Mouse (Mus musculus) hindbrain, postnatal 0 days (tissue): Measurements from ENCODE around the gene Tcf3. TPM values are rescaled to one million over a fixed set of nuclear protein-coding genes. Genes with fewer than 3 reads are reported as not detected.

ENCODE experiments used
- ATAC-seq: fragments of 200-750 bp; cut with Nextera tagmentation; 2 replicates; pipeline ENCODE4 v1.8.0; 2017; ENCODE audit warnings: mild to moderate bottlenecking, moderate TSS enrichment, moderate library complexity
- DNase-seq: peaks from one replicate; pipeline ENCODE4 v3.0.0-alpha.2; 2015; ENCODE audit warnings: low spot score
- H3K27ac ChIP-seq: fragments of 300-500 bp; sonication (generic); 2 replicates; pipeline ENCODE4 v1.5.1; 2014; ENCODE audit warnings: mild to moderate bottlenecking
- H3K27me3 ChIP-seq: fragments of 300-500 bp; sonication (generic); 2 replicates; pipeline ENCODE4 v1.6.1; 2014; ENCODE audit warnings: low read length, mixed read lengths; ENCODE audit not compliant: insufficient read depth
- H3K36me3 ChIP-seq: fragments of 300-500 bp; sonication (generic); 2 replicates; pipeline ENCODE4 v1.6.1; 2014; ENCODE audit warnings: low read length, mixed read lengths; ENCODE audit not compliant: insufficient read depth
- H3K4me1 ChIP-seq: fragments of 300-500 bp; sonication (generic); 2 replicates; pipeline ENCODE4 v1.6.1; 2014; ENCODE audit warnings: antibody characterized with exemption, low read length, mixed read lengths; ENCODE audit not compliant: insufficient read depth
- H3K4me2 ChIP-seq: fragments of 300-500 bp; sonication (generic); 2 replicates; pipeline ENCODE4 v1.6.1; 2014; ENCODE audit warnings: low read depth, mild to moderate bottlenecking, low read length, moderate library complexity, mixed read lengths
- H3K4me3 ChIP-seq: fragments of 300-500 bp; sonication (generic); 2 replicates; pipeline ENCODE4 v1.5.1; 2014; ENCODE audit warnings: low read length
- H3K9ac ChIP-seq: fragments of 300-500 bp; sonication (generic); replicated peaks from 2 replicates; pipeline ENCODE4 v1.6.1; 2014; ENCODE audit warnings: mild to moderate bottlenecking, low read length, moderate library complexity, mixed read lengths
- H3K9me3 ChIP-seq: fragments of 300-500 bp; sonication (generic); 2 replicates; pipeline ENCODE4 v1.6.1; 2016; ENCODE audit warnings: low read length, mixed read lengths
- CTCF ChIP-seq: IDR thresholded peaks from 2 replicates; pipeline ENCODE4 v1.5.1; 2016; ENCODE audit warnings: antibody characterized with exemption, control low read depth, low read depth
- WGBS: fragments of 180-500 bp; shearing (Covaris S2); extraction: QIAGEN DNeasy Blood & Tissue Kit; methylation state at CpG from one replicate; pipeline ENCODE4 v1.1.7; 2014; 5-methylcytosine and 5-hydroxymethylcytosine counted together
- polyA plus RNA-seq: library from polyadenylated mRNA; unstranded; fragments of >200 nt; fragmentation: Nextera tagmentation; extraction: Ambion mirVana; gene quantifications from 2 replicates; pipeline ENCODE4 v1.2.1, GENCODE M21; 2015
- total RNA-seq: library from RNA; depleted of rRNA; stranded (reverse); fragments of >200 nt; gene quantifications from 2 replicates; pipeline ENCODE4 v1.2.3, GENCODE M21; 2014

Gene Tcf3
- total and polyA plus RNA-seq, 2 experiments from 2014 or later = 36.2 to 132 TPM

DNA sequence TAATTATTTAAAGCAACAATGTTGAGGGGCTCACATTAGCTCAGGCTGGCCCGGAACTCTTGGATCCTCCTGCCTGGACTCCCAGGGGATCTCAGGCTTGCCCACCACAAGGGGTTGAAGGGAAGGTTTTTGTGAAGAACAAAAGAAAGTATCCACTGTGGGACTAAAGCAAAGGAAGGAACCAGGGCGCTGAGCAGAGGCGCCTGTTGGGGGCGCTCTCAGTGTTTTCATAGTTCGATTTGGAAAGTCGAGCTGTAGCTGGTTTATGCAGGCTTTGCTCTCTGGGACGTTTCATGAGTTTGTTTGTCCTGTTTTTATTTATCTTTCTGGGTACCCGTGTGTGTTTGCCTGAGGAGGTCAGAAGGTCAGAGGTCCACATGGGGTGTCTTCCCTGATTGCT, 8.2 kb upstream of the Tcf3 start:
- 58% methylated on average over 8 of the region's 8 CpGs for WGBS
- DNase-seq (no peak), ATAC-seq (no peak)
- H3K27ac ChIP-seq = no peak overlapping the region
- no peak overlapping the region for H3K4me2 ChIP-seq
- no peaks in the 10 kb centered on the region for H3K9me3 ChIP-seq
- no peaks in the 10 kb centered on the region for H3K27me3 ChIP-seq
- H3K9ac ChIP-seq = no peak overlapping the region
- H3K36me3 ChIP-seq = no peaks in the 10 kb centered on the region
- TF ChIP-seq CTCF = no peak; the same call in 1 of the 2 replicates
- no peak overlapping the region for H3K4me3 ChIP-seq
- H3K4me1 ChIP-seq = no peaks in the 10 kb centered on the region

DNA sequence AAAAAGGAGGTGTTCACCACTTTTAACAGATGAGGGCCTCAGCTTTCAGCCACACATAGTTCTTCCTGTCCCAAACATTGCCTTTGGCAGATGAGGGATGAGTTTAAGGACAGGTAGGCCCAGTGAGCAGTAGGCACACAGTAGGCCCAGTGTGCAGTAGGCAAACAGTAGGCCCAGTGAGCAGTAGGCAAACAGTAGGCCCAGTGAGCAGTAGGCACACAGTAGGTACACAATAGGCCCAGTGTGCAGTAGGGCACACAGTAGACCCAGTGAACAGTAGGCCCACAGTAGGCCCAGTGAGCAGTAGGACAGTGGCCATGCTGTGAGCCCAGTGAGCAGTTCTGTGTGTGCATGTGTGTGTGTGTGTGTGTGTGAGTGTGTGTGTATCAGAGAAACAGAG, 6.6 kb upstream of the Tcf3 start:
- Histone ChIP-seq H3K4me2 (no peak overlapping the region), H3K36me3 (no peaks in the 10 kb centered on the region), H3K4me1 (no peaks in the 10 kb centered on the region), H3K9me3 (no peaks in the 10 kb centered on the region), H3K27ac (no peak overlapping the region), H3K4me3 (no peak overlapping the region), H3K27me3 (no peaks in the 10 kb centered on the region), H3K9ac (no peak overlapping the region)
- TF ChIP-seq CTCF = no peak
- DNase-seq (no peak), ATAC-seq (no peak)

DNA sequence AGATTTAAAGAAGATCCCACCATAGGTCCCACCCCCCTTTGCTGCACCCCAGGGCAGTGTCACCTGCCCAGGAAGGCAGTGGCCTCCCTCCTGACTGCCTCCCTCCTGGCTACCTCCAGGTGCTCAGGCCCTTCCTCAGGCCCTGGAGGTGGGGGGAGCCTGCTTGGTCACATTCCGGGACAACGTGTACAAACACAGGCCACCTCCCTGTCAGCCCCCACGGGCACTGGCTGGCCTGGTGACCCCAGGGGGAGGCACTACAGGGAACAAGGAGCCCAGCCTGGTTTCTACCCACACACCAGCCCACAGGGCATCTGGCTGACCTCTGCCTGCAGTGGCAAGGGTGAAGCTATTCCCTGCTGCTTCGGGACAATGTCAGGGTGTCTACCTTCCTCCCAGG, 4.5 kb upstream of the Tcf3 start:
- DNase-seq = no peak
- H3K36me3 ChIP-seq = no peaks in the 10 kb centered on the region
- H3K4me2 ChIP-seq = no peak overlapping the region
- no peak overlapping the region for H3K4me3 ChIP-seq
- H3K9me3 ChIP-seq = no peaks in the 10 kb centered on the region
- whole genome bisulfite sequencing = 67% methylated on average over 4 of the region's 4 CpGs
- ATAC-seq = no peak
- no peak overlapping the region for H3K9ac ChIP-seq
- H3K4me1 ChIP-seq = no peaks in the 10 kb centered on the region
- no peak overlapping the region for H3K27ac ChIP-seq
- H3K27me3 ChIP-seq = no peaks in the 10 kb centered on the region
- TF ChIP-seq CTCF = no peak

GRCm38 (mm10) chr10:80436276-80436675, 2.8 kb upstream of the Tcf3 start:
- DNase-seq (no peak), ATAC-seq (no peak)
- no peak for TF ChIP-seq CTCF
- H3K4me1 ChIP-seq = peaks cover 11% of the 10 kb centered on the region; the same call in 1 of the 2 replicates
- H3K36me3 ChIP-seq = no peaks in the 10 kb centered on the region
- no peak overlapping the region for H3K4me2 ChIP-seq
- no peaks in the 10 kb centered on the region for H3K27me3 ChIP-seq
- no peak overlapping the region for H3K4me3 ChIP-seq
- 12% methylated on average over 9 of the region's 9 CpGs for WGBS
- H3K9ac ChIP-seq = no peak overlapping the region
- H3K27ac ChIP-seq = no peak overlapping the region
- no peaks in the 10 kb centered on the region for H3K9me3 ChIP-seq

DNA sequence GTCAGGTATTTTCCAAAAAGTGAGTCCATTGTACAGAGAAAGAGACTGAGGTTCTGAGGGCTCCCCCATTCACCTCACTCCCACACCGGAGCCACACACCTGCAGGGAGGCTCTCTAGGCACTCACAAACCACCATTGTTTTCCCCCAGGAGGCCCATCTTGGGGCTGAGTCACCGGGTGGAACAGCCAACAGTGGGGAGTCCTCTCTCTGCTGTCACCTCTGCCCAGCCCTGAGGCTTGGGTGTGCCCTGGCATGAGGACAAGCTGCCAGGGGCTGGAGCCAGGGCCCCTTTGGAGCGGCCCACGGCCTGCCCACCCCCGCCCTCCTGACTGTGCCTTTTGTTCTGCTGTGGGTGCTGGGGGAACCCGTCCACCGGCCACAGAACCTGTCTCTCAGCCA, 2.3 kb upstream of the Tcf3 start:
- WGBS = 43% methylated on average over 7 of the region's 7 CpGs
- DNase-seq = no peak
- Histone ChIP-seq H3K4me3 (no peak overlapping the region), H3K27ac (no peak overlapping the region), H3K4me1 (peaks cover 11% of the 10 kb centered on the region; the same call in 1 of the 2 replicates), H3K36me3 (no peaks in the 10 kb centered on the region), H3K27me3 (no peaks in the 10 kb centered on the region), H3K9ac (no peak overlapping the region), H3K4me2 (no peak overlapping the region), H3K9me3 (no peaks in the 10 kb centered on the region)
- ATAC-seq = no peak
- no peak for TF ChIP-seq CTCF

GRCm38 (mm10) chr10:80434823-80435222, 1.4 kb upstream of the Tcf3 start:
- DNase-seq = no peak
- no peaks in the 10 kb centered on the region for H3K27me3 ChIP-seq
- H3K27ac ChIP-seq = no peak overlapping the region
- H3K4me3 ChIP-seq = no peak overlapping the region
- no peak for ATAC-seq
- 0 out of 2 replicates have a peak, but pooled peaks cover 7% of the 10 kb centered on the region for H3K36me3 ChIP-seq
- no peaks in the 10 kb centered on the region for H3K9me3 ChIP-seq
- TF ChIP-seq CTCF = no peak
- H3K4me1 ChIP-seq = peaks cover 11% of the 10 kb centered on the region; the same call in 1 of the 2 replicates
- WGBS = 78% methylated on average over 3 of the region's 3 CpGs
- no peak overlapping the region for H3K4me2 ChIP-seq
- H3K9ac ChIP-seq = no peak overlapping the region

- Histone ChIP-seq H3K4me1 (peaks cover 11% of the 10 kb centered on the region; the same call in 1 of the 2 replicates), H3K4me3 (0 out of 2 replicates have a peak overlapping the region, but pooled peaks have one; percentile 96), H3K9ac (no peak overlapping the region), H3K27ac (no peak overlapping the region), H3K36me3 (0 out of 2 replicates have a peak, but pooled peaks cover 13% of the 10 kb centered on the region), H3K27me3 (no peaks in the 10 kb centered on the region), H3K4me2 (no peak overlapping the region), H3K9me3 (no peaks in the 10 kb centered on the region)
- 12% methylated on average over 8 of the region's 8 CpGs for WGBS
- ATAC-seq = no peak
- no peak for TF ChIP-seq CTCF
- DNase-seq = no peak
These were observed 766 bp upstream of the Tcf3 start for GRCm38 (mm10) chr10:80434233-80434592.
